Mouse (Mus musculus) forebrain, embryonic 16.5 days (tissue): ENCODE measurements at regions not wholly inside any gene's neighbourhood (a gene's known extent, or its start where the extent isn't known, plus 50 kb on each side); places are given as distances from the start of the nearest gene placed in this dataset.

Experiments
- ATAC-seq: fragments of 200-750 bp; cut with Nextera tagmentation; 2 replicates; pipeline ENCODE4 v1.8.0; 2017; ENCODE audit warnings: mild to moderate bottlenecking, moderate library complexity
- H3K27ac ChIP-seq: fragments of 300-500 bp; sonication (generic); 2 replicates; pipeline ENCODE4 v1.5.1; 2014; ENCODE audit warnings: low read length, control low read depth
- H3K27me3 ChIP-seq: fragments of 300-500 bp; sonication (generic); replicated peaks from 2 replicates; pipeline ENCODE4 v1.6.1; 2014; ENCODE audit warnings: low read length; ENCODE audit not compliant: control insufficient read depth, insufficient read depth
- H3K36me3 ChIP-seq: fragments of 300-500 bp; sonication (generic); 2 replicates; pipeline ENCODE4 v1.6.1; 2014; ENCODE audit not compliant: control insufficient read depth, insufficient read depth
- H3K4me1 ChIP-seq: fragments of 300-500 bp; sonication (generic); replicated peaks from 2 replicates; pipeline ENCODE4 v1.6.1; 2014; ENCODE audit warnings: low read length; ENCODE audit not compliant: control insufficient read depth, insufficient read depth
- H3K4me2 ChIP-seq: fragments of 300-500 bp; sonication (generic); 2 replicates; pipeline ENCODE4 v1.6.1; 2014; ENCODE audit warnings: mild to moderate bottlenecking, low read length, control low read depth
- H3K4me3 ChIP-seq: fragments of 300-500 bp; sonication (generic); replicated peaks from 2 replicates; pipeline ENCODE4 v1.5.1; 2014; ENCODE audit warnings: mild to moderate bottlenecking, low read length, control low read depth
- H3K9ac ChIP-seq: fragments of 300-500 bp; sonication (generic); replicated peaks from 2 replicates; pipeline ENCODE4 v1.6.1; 2014; ENCODE audit warnings: low read depth, low read length, control low read depth
- H3K9me3 ChIP-seq: fragments of 300-500 bp; sonication (generic); 2 replicates; pipeline ENCODE4 v1.6.1; 2016; ENCODE audit warnings: low read length; ENCODE audit not compliant: control insufficient read depth
- WGBS: fragments of 180-500 bp; shearing (Covaris S2); extraction: QIAGEN DNeasy Blood & Tissue Kit; methylation state at CpG from one replicate; pipeline ENCODE4 v1.1.7; 2014; 5-methylcytosine and 5-hydroxymethylcytosine counted together

GRCm38 (mm10) chr5:19130639-19131038 lies 96.2 kb upstream of the Magi2 start:
- no peaks in the 10 kb centered on the region for H3K36me3 ChIP-seq
- H3K27ac ChIP-seq: no peak overlapping the region
- H3K4me2 ChIP-seq: no peak overlapping the region
- H3K9me3 ChIP-seq: no peaks in the 10 kb centered on the region
- H3K4me1 ChIP-seq: no peaks in the 10 kb centered on the region
- ATAC-seq: no peak
- H3K4me3 ChIP-seq: no peak overlapping the region
- H3K9ac ChIP-seq: no peak overlapping the region
- 75% methylated on average over 4 of the region's 4 CpGs for WGBS
- H3K27me3 ChIP-seq: no peaks in the 10 kb centered on the region

- ATAC-seq: no peak
- Histone ChIP-seq H3K36me3 (no peaks in the 10 kb centered on the region), H3K4me3 (no peak overlapping the region), H3K9ac (no peak overlapping the region), H3K4me2 (no peak overlapping the region), H3K9me3 (no peaks in the 10 kb centered on the region), H3K27me3 (no peaks in the 10 kb centered on the region), H3K4me1 (no peaks in the 10 kb centered on the region), H3K27ac (no peak overlapping the region)
- WGBS: 41% methylated on average over 1 of the region's 1 CpGs
Observed at GRCm38 (mm10) chr5:19154511-19154910, 72.3 kb upstream of the Magi2 start.

GRCm38 (mm10) chr5:19158191-19158590 lies 68.6 kb upstream of the Magi2 start:
- 10% methylated on average over 3 of the region's 3 CpGs for WGBS
- Histone ChIP-seq H3K4me2 (no peak overlapping the region), H3K36me3 (no peaks in the 10 kb centered on the region), H3K9me3 (no peaks in the 10 kb centered on the region), H3K27ac (no peak overlapping the region), H3K27me3 (no peaks in the 10 kb centered on the region), H3K4me3 (no peak overlapping the region), H3K9ac (no peak overlapping the region), H3K4me1 (no peaks in the 10 kb centered on the region)
- ATAC-seq: peak; percentile 84

- WGBS: 68% methylated on average over 4 of the region's 4 CpGs
- Histone ChIP-seq H3K27me3 (no peaks in the 10 kb centered on the region), H3K4me3 (no peak overlapping the region), H3K4me2 (no peak overlapping the region), H3K4me1 (no peaks in the 10 kb centered on the region), H3K27ac (no peak overlapping the region), H3K9me3 (no peaks in the 10 kb centered on the region), H3K9ac (no peak overlapping the region), H3K36me3 (no peaks in the 10 kb centered on the region)
- no peak for ATAC-seq
Observed at GRCm38 (mm10) chr5:19160256-19160655, 66.6 kb upstream of the Magi2 start.
